Mouse (Mus musculus): Measurements from ENCODE around the gene Hivep2. TPM values are rescaled to one million over a fixed set of nuclear protein-coding genes. Genes with fewer than 3 reads are reported as not detected.

Gene Hivep2
- polyA plus RNA-seq, 2 experiments = 12.1 to 12.9 TPM

GRCm38 (mm10) chr10:14050586-14050985 is 84.7 kb downstream of the Hivep2 start:
- Histone ChIP-seq H3K9me3 (ENCODE audit: control insufficient read depth, low read length) (no peaks in the 10 kb centered on the region), H3K27ac (replicated peaks; ENCODE audit: low read depth, low read length) (no peak overlapping the region), H3K9ac (ENCODE audit: low read depth, low read length, severe bottlenecking) (no peak overlapping the region), H3K4me1 (ENCODE audit: control insufficient read depth, insufficient read depth, low read length) (no peaks in the 10 kb centered on the region), H3K4me3 (replicated peaks; ENCODE audit: low read length) (no peak overlapping the region), H3K36me3 (ENCODE audit: control insufficient read depth, insufficient read depth, low read length) (no peaks in the 10 kb centered on the region), H3K27me3 (ENCODE audit: control insufficient read depth, insufficient read depth, low read length) (no peaks in the 10 kb centered on the region), H3K4me2 (replicated peaks; ENCODE audit: low read depth, low read length, severe bottlenecking) (no peak overlapping the region)
- 86% methylated on average over 8 of the region's 8 CpGs for WGBS
- no peak for DNase-seq (ENCODE audit: low spot score)
- TF ChIP-seq POLR2A (IDR thresholded peaks at IDR 0.05; ENCODE audit: borderline replicate concordance, extremely low read depth, insufficient read depth, insufficient read length) = no peak
- ATAC-seq (ENCODE audit: low FRiP score, low read depth) = no peak

- 90% methylated on average over 8 of the region's 8 CpGs for whole genome bisulfite sequencing
- no peak for TF ChIP-seq POLR2A (IDR thresholded peaks at IDR 0.05; ENCODE audit: borderline replicate concordance, extremely low read depth, insufficient read depth, insufficient read length)
- Histone ChIP-seq H3K4me3 (replicated peaks; ENCODE audit: low read length) (no peak overlapping the region), H3K27ac (replicated peaks; ENCODE audit: low read depth, low read length) (no peak overlapping the region), H3K4me2 (replicated peaks; ENCODE audit: low read depth, low read length, severe bottlenecking) (no peak overlapping the region), H3K9me3 (ENCODE audit: control insufficient read depth, low read length) (no peaks in the 10 kb centered on the region), H3K4me1 (ENCODE audit: control insufficient read depth, insufficient read depth, low read length) (peaks cover 3% of the 10 kb centered on the region; the same call in 1 of the 2 replicates), H3K36me3 (ENCODE audit: control insufficient read depth, insufficient read depth, low read length) (no peaks in the 10 kb centered on the region), H3K9ac (ENCODE audit: low read depth, low read length, severe bottlenecking) (no peak overlapping the region), H3K27me3 (ENCODE audit: control insufficient read depth, insufficient read depth, low read length) (no peaks in the 10 kb centered on the region)
- DNase-seq (ENCODE audit: low spot score) (no peak), ATAC-seq (ENCODE audit: low FRiP score, low read depth) (no peak)
These were observed 86.3 kb downstream of the Hivep2 start for GRCm38 (mm10) chr10:14052109-14052689.

GRCm38 (mm10) chr10:14054860-14055259 is 89.0 kb downstream of the Hivep2 start:
- no peak overlapping the region for H3K4me2 ChIP-seq (replicated peaks; ENCODE audit: low read depth, low read length, severe bottlenecking)
- DNase-seq (ENCODE audit: low spot score) = no peak
- no peaks in the 10 kb centered on the region for H3K36me3 ChIP-seq (ENCODE audit: control insufficient read depth, insufficient read depth, low read length)
- no peak for ATAC-seq (ENCODE audit: low FRiP score, low read depth)
- H3K27me3 ChIP-seq (ENCODE audit: control insufficient read depth, insufficient read depth, low read length) = no peaks in the 10 kb centered on the region
- H3K4me3 ChIP-seq (replicated peaks; ENCODE audit: low read length) = no peak overlapping the region
- WGBS = 90% methylated on average over 4 of the region's 4 CpGs
- TF ChIP-seq POLR2A (IDR thresholded peaks at IDR 0.05; ENCODE audit: borderline replicate concordance, extremely low read depth, insufficient read depth, insufficient read length) = no peak
- H3K27ac ChIP-seq (replicated peaks; ENCODE audit: low read depth, low read length) = no peak overlapping the region
- no peaks in the 10 kb centered on the region for H3K9me3 ChIP-seq (ENCODE audit: control insufficient read depth, low read length)
- H3K4me1 ChIP-seq (ENCODE audit: control insufficient read depth, insufficient read depth, low read length) = peaks cover 3% of the 10 kb centered on the region; the same call in 1 of the 2 replicates
- H3K9ac ChIP-seq (ENCODE audit: low read depth, low read length, severe bottlenecking) = no peak overlapping the region

- no peaks in the 10 kb centered on the region for H3K9me3 ChIP-seq (ENCODE audit: control insufficient read depth, low read length)
- peaks cover 3% of the 10 kb centered on the region; the same call in 1 of the 2 replicates for H3K4me1 ChIP-seq (ENCODE audit: control insufficient read depth, insufficient read depth, low read length)
- H3K27me3 ChIP-seq (ENCODE audit: control insufficient read depth, insufficient read depth, low read length) = no peaks in the 10 kb centered on the region
- H3K4me3 ChIP-seq (replicated peaks; ENCODE audit: low read length) = no peak overlapping the region
- H3K36me3 ChIP-seq (ENCODE audit: control insufficient read depth, insufficient read depth, low read length) = no peaks in the 10 kb centered on the region
- H3K9ac ChIP-seq (ENCODE audit: low read depth, low read length, severe bottlenecking) = no peak overlapping the region
- H3K4me2 ChIP-seq (replicated peaks; ENCODE audit: low read depth, low read length, severe bottlenecking) = no peak overlapping the region
- WGBS = 54% methylated on average over 9 of the region's 9 CpGs
- TF ChIP-seq POLR2A (IDR thresholded peaks at IDR 0.05; ENCODE audit: borderline replicate concordance, extremely low read depth, insufficient read depth, insufficient read length) = no peak
- ATAC-seq (ENCODE audit: low FRiP score, low read depth) (no peak), DNase-seq (ENCODE audit: low spot score) (peak; percentile 9)
- no peak overlapping the region for H3K27ac ChIP-seq (replicated peaks; ENCODE audit: low read depth, low read length)
These were observed 89.7 kb downstream of the Hivep2 start for GRCm38 (mm10) chr10:14055533-14055981.

- no peak overlapping the region for H3K4me3 ChIP-seq (replicated peaks; ENCODE audit: low read length)
- H3K4me2 ChIP-seq (replicated peaks; ENCODE audit: low read depth, low read length, severe bottlenecking) = no peak overlapping the region
- H3K27me3 ChIP-seq (ENCODE audit: control insufficient read depth, insufficient read depth, low read length) = no peaks in the 10 kb centered on the region
- no peaks in the 10 kb centered on the region for H3K9me3 ChIP-seq (ENCODE audit: control insufficient read depth, low read length)
- no peak overlapping the region for H3K9ac ChIP-seq (ENCODE audit: low read depth, low read length, severe bottlenecking)
- H3K4me1 ChIP-seq (ENCODE audit: control insufficient read depth, insufficient read depth, low read length) = peaks cover 3% of the 10 kb centered on the region; the same call in 1 of the 2 replicates
- H3K36me3 ChIP-seq (ENCODE audit: control insufficient read depth, insufficient read depth, low read length) = no peaks in the 10 kb centered on the region
- no peak overlapping the region for H3K27ac ChIP-seq (replicated peaks; ENCODE audit: low read depth, low read length)
- ATAC-seq (ENCODE audit: low FRiP score, low read depth) = no peak
- TF ChIP-seq POLR2A (IDR thresholded peaks at IDR 0.05; ENCODE audit: borderline replicate concordance, extremely low read depth, insufficient read depth, insufficient read length) = no peak
- 81% methylated on average over 4 of the region's 4 CpGs for WGBS
- no peak for DNase-seq (ENCODE audit: low spot score)
These were observed 90.2 kb downstream of the Hivep2 start for GRCm38 (mm10) chr10:14056057-14056456.

Data from limb, embryonic 14.5 days (tissue).